Mouse (Mus musculus) urinary bladder, postnatal 36 days (tissue): ENCODE measurements around the gene Caprin1.

Source experiments
- DNase-seq, 2 experiments: peaks; one replicate each; pipeline ENCODE4 v3.0.0; 2022; ENCODE audit warnings: low spot score in 2 of 2, mixed read lengths in 1 of 2

Caprin1 gene

DNA sequence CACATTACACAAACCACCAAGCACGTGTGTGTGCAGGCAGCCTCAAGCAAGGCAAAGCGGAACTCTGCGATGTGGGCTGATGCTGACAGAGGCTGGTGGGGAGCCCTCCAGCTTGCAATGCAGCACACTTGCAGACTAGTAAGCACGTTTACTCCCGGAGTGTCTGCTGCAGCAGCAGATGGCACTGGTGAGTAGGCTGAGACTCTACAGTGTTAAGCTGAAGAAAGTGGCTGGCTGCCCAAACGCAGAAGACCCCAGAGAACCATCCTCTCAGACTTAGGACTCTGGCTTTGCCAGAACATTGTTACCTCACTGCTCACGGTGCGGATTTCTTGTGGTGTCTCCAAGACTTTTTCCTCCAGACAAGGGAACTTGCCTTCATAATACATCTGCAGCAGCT lies 66.5 kb downstream of the Caprin1 start:
- no peak for DNase-seq

DNA sequence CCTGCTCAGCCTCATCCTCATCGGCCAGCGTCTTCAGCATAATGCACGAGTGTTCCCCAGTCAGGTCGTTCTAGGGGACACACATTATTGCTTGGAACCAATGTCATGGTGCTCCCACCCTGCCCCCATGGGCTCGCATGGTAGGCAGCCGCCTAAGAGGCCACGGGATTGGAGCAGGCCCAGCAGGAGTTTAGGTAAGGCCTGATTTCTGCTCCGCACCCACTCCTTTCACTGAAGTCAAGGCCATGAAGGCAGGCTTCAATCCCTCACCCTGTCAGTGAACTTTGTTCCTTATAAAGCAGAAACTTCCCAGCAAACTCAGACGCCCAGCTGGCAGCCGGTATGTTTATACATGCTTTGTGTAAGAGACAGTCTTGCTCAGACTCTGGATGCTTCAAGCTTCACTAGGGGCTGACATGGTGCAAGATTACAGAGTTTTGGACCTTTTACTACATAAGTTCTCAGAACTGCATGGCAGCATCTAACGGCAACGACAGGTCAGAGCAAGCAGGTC lies 69.4 kb downstream of the Caprin1 start:
- DNase-seq: no peak

DNA sequence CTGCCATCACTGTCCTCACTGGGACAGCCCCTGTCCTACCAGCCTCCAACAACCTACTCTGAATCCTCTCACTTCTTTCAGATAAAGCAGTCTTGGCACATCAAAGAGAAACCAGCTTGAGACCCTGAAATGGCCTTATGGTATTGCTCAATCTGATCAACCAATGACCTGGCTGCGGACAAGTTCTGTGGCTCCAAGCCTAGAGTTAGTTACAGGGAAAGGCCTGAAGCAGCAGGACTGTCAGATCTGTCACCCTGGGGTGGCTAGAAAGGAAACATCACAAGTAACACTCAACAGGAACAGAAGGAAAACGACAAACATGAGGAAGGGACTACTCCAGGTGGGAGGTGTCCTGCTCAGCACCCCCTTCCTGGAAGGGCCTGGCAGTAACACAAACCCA lies 72.9 kb downstream of the Caprin1 start:
- DNase-seq: no peak

DNA sequence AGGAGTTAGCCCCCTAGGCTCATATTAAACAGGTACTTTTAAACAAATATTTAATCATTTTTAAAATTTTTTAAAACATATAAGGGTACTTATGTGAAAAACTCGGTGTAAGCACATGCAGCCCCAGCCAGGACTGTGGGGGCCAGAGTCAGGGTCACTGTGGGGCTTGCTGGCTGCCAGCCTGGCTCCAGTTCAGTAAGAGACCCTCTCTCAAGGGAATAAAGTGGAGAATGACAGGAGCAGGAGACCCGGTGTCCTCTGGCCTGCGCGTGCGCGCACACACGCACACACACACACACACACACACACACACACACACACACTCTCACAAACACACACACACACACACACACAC lies 78.2 kb downstream of the Caprin1 start:
- no peak for DNase-seq

DNA sequence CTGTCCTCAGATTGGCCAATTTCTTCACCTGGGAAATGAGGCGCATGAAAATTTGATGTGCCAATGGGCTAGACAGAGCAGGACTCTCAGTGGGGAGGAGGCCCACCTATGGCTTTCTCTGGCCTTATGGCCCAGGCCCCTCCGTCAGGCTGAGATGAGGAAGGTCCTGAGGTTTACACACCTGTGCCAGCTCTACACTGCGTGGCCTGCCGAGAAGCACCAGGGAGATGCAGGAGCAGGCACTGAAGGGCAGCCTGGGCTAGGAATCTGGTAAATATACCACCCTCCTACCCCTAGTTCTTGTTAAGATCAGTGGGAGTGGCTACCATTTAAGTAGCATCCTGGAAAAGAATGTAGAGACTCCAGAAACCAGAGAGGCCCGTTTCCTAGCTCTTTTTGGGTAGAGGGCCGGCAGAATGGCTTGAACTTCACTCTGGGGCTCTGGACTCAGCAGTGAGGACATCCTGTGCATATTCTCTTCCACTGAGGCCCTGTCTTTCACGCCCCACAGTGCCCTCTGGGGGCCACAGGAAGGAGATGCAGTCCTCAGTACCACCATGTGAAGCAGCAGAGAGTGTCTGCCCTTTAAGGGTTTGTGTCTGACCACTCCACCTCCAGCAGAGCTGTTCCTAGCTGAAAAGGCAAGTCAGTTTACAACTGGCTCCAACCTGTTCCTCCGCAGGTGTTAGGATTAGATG lies 78.7 kb downstream of the Caprin1 start:
- peak; percentile 50 to 60 for DNase-seq

DNA sequence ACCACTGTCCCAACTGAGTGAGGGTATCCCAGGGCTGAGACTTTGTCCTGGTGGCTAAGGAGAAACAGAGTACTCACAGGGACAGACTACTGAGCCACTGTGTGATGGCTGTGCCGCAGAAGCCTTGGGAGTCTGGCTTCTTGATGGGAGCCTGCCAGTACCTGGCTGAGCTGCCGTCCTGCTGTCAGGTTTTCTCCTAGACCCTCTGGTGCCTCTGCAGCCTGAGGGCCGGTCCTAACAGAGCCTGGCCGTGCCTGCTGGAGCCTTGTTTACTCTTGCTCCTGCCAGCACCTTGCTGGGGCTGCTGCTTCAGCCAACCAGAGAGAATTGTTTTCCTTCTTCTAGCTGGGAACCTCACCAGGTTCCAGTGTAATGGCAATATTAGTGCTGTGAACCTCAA lies 83.0 kb downstream of the Caprin1 start:
- no peak for DNase-seq

DNA sequence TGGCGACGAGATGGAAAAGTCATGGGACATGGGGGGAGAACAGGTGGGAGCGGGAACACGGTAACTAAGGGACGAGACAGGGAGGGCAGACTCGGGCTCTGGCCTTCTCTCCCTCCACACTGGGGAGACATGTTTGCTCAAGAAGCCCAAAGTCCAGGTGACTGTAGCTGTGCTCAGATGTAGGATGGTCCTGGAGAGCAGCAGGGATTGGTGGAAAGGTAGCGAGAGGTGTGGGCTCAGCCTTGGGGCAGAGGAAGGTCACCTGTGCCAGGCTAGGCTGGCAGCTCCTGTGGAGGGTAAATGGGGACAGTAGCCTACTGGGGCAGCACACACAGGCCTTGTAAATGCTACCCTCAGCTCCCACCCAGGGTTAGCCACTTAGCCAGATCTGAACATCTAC lies 83.6 kb downstream of the Caprin1 start:
- no peak for DNase-seq
